Mouse (Mus musculus) intestine, embryonic 16.5 days (tissue): ENCODE measurements around the gene Atf6b. TPM values are rescaled to one million over a fixed set of nuclear protein-coding genes. Genes with fewer than 3 reads are reported as not detected.

Source experiments
- ATAC-seq: fragments of 200-750 bp; cut with Nextera tagmentation; 2 replicates; pipeline ENCODE4 v1.8.0; 2017; ENCODE audit warnings: moderate TSS enrichment, moderate library complexity
- H3K27ac ChIP-seq: fragments of 300-500 bp; sonication (generic); 2 replicates; pipeline ENCODE4 v1.5.1; 2014; ENCODE audit warnings: mild to moderate bottlenecking, low read length
- H3K27me3 ChIP-seq: fragments of 300-500 bp; sonication (generic); replicated peaks from 2 replicates; pipeline ENCODE4 v1.6.1; 2014; ENCODE audit warnings: low read length, control low read depth, mixed read lengths; ENCODE audit not compliant: control insufficient read depth, insufficient read depth
- H3K36me3 ChIP-seq: fragments of 300-500 bp; sonication (generic); 2 replicates; pipeline ENCODE4 v1.6.1; 2014; ENCODE audit warnings: low read length, control low read depth; ENCODE audit not compliant: control insufficient read depth, insufficient read depth
- H3K4me1 ChIP-seq: fragments of 300-500 bp; sonication (generic); 2 replicates; pipeline ENCODE4 v1.6.1; 2014; ENCODE audit warnings: low read length, control low read depth, mixed read lengths; ENCODE audit not compliant: control insufficient read depth, insufficient read depth
- H3K4me2 ChIP-seq: fragments of 300-500 bp; sonication (generic); 2 replicates; pipeline ENCODE4 v1.6.1; 2014; ENCODE audit warnings: low read depth, low read length, control low read depth
- H3K4me3 ChIP-seq: fragments of 300-500 bp; sonication (generic); 2 replicates; pipeline ENCODE4 v1.5.1; 2014; ENCODE audit warnings: mild to moderate bottlenecking, low read length
- H3K9ac ChIP-seq: fragments of 300-500 bp; sonication (generic); 2 replicates; pipeline ENCODE4 v1.6.1; 2014; ENCODE audit warnings: low read depth, low read length
- H3K9me3 ChIP-seq: fragments of 300-500 bp; sonication (generic); 2 replicates; pipeline ENCODE4 v1.6.1; 2016; ENCODE audit warnings: low read length, control low read depth; ENCODE audit not compliant: control insufficient read depth
- WGBS: fragments of 180-500 bp; shearing (Covaris S2); extraction: QIAGEN DNeasy Blood & Tissue Kit; methylation state at CpG from one replicate; pipeline ENCODE4 v1.1.7; 2014; 5-methylcytosine and 5-hydroxymethylcytosine counted together
- polyA plus RNA-seq: library from polyadenylated mRNA; unstranded; fragments of >200 nt; fragmentation: Nextera tagmentation; extraction: Ambion mirVana; gene quantifications from 2 replicates; pipeline ENCODE4 v1.2.1, GENCODE M21; 2015

Gene Atf6b
- polyA plus RNA-seq, 1 experiment from 2014 or later: 69.1 TPM

DNA sequence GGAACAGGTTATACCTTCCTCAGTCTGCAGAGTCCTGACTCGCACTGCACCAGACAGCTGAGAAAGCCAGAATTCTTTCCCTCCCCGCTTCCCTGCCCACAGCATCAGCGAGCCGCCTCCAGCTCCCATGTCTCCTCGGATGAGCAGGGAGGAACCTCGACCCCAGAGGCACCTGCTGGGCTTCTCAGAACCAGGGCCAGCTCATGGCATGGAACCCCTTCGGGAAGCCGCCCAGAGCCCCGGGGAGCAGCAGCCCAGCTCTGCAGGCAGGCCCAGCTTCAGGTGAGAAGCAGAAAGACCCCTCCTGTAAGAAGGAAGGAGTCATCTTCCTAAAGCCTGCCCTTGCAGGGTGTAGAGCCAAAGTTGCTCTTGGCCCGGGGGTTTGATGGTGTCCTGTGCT lies 5.6 kb downstream of the Atf6b start:
- Histone ChIP-seq H3K27ac (no peak overlapping the region), H3K4me3 (no peak overlapping the region), H3K9ac (no peak overlapping the region), H3K4me1 (peaks cover 30% of the 10 kb centered on the region), H3K9me3 (no peaks in the 10 kb centered on the region), H3K27me3 (no peaks in the 10 kb centered on the region), H3K4me2 (no peak overlapping the region), H3K36me3 (no peaks in the 10 kb centered on the region; the same call in none of the 2 replicates)
- 87% methylated on average over 10 of the region's 10 CpGs for WGBS
- ATAC-seq: no peak

DNA sequence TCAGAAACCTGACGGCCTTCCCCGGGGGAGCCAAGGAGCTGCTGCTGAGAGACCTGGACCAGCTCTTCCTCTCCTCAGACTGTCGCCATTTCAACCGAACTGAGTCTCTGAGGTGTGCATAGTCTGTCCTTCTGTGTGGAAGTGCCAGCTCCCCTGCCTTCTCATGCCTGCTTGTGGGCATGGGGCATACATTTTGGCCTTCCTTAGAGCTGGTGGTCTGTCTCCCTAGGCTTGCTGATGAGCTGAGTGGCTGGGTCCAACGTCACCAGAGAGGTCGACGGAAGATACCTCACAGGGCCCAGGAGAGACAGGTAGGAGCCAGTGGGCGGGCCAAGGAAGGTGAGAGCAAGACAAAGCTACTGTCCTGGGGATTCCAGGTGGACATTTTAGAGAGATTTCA lies 6.0 kb downstream of the Atf6b start:
- Histone ChIP-seq H3K4me3 (no peak overlapping the region), H3K4me2 (no peak overlapping the region), H3K9me3 (no peaks in the 10 kb centered on the region), H3K9ac (no peak overlapping the region), H3K36me3 (no peaks in the 10 kb centered on the region; the same call in none of the 2 replicates), H3K4me1 (peaks cover 25% of the 10 kb centered on the region), H3K27me3 (no peaks in the 10 kb centered on the region), H3K27ac (no peak overlapping the region)
- WGBS: 91% methylated on average over 8 of the region's 8 CpGs
- ATAC-seq: no peak

DNA sequence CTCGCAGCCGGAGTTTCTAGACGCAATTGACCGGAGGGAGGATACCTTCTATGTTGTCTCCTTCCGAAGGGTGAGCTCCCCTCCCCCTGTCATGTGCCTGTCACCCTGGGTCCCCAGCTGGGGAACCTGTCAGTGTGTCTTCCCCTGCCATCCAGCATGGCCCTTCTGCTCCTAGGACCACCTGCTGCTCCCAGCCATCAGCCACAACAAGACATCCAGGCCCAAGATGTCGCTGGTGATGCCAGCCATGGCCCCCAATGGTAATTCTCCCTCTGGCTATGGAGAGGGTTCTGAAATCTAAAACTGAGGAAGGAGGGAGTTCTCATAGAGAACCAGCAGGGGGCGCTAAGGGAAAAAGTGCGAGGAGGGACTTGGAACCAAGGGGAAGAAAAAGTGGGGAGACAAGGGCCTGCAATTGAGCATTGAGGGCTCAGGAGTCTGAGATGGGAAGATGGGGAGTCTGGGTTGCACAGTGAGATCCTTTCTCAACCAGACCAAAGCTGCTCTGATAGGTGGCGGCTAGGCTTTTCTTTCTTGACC lies 6.9 kb downstream of the Atf6b start:
- H3K27me3 ChIP-seq: peaks cover 3% of the 10 kb centered on the region; the same call in 1 of the 2 replicates
- no peaks in the 10 kb centered on the region; the same call in none of the 2 replicates for H3K36me3 ChIP-seq
- H3K9me3 ChIP-seq: no peaks in the 10 kb centered on the region
- H3K9ac ChIP-seq: no peak overlapping the region
- WGBS: 68% methylated on average over 9 of the region's 9 CpGs
- no peak for ATAC-seq
- peaks cover 22% of the 10 kb centered on the region for H3K4me1 ChIP-seq
- no peak overlapping the region for H3K4me2 ChIP-seq
- no peak overlapping the region for H3K4me3 ChIP-seq
- H3K27ac ChIP-seq: no peak overlapping the region

DNA sequence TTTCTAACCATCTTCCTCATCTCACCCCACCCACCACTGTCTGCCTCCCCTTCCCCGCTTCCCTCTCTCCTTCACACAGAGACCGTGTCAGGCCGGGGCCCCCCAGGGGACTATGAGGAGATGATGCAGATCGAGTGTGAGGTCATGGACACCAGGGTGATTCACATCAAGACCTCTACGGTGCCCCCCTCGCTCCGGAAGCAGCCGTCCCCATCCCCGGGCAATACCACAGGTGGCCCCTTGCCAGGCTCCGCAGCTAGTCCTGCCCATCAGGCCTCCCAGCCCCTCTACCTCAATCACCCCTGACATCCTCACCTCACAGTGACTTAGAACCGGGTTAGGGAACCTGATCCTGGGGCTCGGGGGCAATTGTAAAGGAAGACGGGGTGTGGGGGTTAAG lies 7.4 kb downstream of the Atf6b start:
- 90% methylated on average over 13 of the region's 13 CpGs for WGBS
- ATAC-seq: no peak
- no peaks in the 10 kb centered on the region; the same call in none of the 2 replicates for H3K36me3 ChIP-seq
- H3K4me1 ChIP-seq: peaks cover 22% of the 10 kb centered on the region
- 0 out of 2 replicates have a peak overlapping the region, but pooled peaks have one; percentile 15 for H3K27ac ChIP-seq
- no peak overlapping the region for H3K4me2 ChIP-seq
- H3K9ac ChIP-seq: peak overlapping the region; percentile 10; the same call in 1 of the 2 replicates
- H3K4me3 ChIP-seq: no peak overlapping the region
- peaks cover 8% of the 10 kb centered on the region; the same call in 1 of the 2 replicates for H3K27me3 ChIP-seq
- no peaks in the 10 kb centered on the region for H3K9me3 ChIP-seq

DNA sequence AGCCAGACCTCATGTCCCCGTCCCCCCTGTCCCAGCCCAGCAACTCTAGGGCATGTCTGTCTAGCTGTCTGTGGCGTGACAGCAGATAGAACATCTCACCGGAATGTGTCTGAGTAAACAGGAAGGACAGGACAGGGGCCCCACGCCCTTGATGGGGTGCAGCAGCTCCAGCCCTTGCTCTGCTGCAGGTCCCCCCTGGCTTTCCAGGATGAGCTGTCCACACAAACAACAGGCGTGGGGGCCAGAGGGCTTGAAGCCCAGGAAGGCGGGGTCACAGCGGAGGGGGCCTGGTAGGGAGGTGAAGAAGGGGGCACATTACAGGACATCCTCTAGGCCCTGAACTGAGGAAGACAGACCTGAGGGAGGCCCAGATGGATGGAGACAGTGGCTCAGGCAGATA lies 8.2 kb downstream of the Atf6b start:
- no peak overlapping the region for H3K4me2 ChIP-seq
- no peaks in the 10 kb centered on the region for H3K9me3 ChIP-seq
- peak overlapping the region; percentile 38 for H3K9ac ChIP-seq
- H3K4me1 ChIP-seq: peaks cover 22% of the 10 kb centered on the region
- no peak; the same call in 1 of the 2 replicates for ATAC-seq
- H3K36me3 ChIP-seq: no peaks in the 10 kb centered on the region; the same call in none of the 2 replicates
- WGBS: 50% methylated on average over 7 of the region's 7 CpGs
- peak overlapping the region; percentile 82 for H3K27ac ChIP-seq
- peaks cover 9% of the 10 kb centered on the region; the same call in 1 of the 2 replicates for H3K27me3 ChIP-seq
- no peak overlapping the region for H3K4me3 ChIP-seq

DNA sequence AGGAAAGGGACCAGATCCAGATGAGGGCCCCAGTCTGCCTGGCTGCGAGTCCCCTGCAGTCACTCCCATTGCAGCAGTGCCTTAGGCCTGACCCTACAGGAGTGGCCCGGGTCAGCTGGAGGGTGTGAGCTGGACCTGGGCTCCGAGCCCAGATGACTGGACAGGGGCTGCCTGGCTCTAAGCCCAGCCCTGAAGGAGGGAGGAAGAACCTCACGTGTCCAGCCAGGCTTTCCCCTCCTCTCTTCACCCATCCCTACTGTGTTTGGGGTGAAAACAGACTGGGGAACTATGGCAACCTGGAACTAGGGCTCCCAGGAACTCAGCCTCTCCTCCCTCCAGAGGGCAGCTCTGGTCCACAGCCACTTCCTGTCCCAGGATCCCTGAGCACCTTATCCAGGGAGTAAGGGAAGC lies 8.6 kb downstream of the Atf6b start:
- no peak overlapping the region for H3K4me3 ChIP-seq
- H3K36me3 ChIP-seq: no peaks in the 10 kb centered on the region; the same call in none of the 2 replicates
- H3K27ac ChIP-seq: peak overlapping the region; percentile 82
- H3K9me3 ChIP-seq: no peaks in the 10 kb centered on the region
- peaks cover 12% of the 10 kb centered on the region; the same call in 1 of the 2 replicates for H3K27me3 ChIP-seq
- 25% methylated on average over 4 of the region's 4 CpGs for WGBS
- ATAC-seq: peak; percentile 80
- H3K4me2 ChIP-seq: no peak overlapping the region
- peaks cover 25% of the 10 kb centered on the region for H3K4me1 ChIP-seq
- peak overlapping the region; percentile 38; the same call in 1 of the 2 replicates for H3K9ac ChIP-seq

DNA sequence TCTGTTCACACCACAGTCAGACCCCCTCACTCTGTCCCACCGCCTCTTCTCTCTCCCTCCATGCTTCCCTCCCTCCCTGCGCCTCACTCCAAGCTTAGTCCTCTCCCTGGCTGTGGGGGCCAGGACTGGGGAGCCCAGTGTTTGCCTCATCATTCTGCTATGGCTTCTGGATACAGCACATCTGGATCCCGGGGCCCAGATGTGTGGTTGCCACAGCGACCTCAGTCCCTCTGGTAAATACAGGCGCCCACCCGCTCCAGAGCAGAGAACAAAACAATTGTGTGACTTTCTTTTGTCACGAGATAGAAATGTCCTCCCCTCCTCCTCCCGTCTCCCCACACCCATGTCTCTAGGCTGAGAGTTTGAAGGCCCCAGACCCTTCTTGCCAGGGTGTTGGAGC lies 9.7 kb downstream of the Atf6b start:
- no peaks in the 10 kb centered on the region; the same call in none of the 2 replicates for H3K36me3 ChIP-seq
- 52% methylated on average over 8 of the region's 8 CpGs for WGBS

DNA sequence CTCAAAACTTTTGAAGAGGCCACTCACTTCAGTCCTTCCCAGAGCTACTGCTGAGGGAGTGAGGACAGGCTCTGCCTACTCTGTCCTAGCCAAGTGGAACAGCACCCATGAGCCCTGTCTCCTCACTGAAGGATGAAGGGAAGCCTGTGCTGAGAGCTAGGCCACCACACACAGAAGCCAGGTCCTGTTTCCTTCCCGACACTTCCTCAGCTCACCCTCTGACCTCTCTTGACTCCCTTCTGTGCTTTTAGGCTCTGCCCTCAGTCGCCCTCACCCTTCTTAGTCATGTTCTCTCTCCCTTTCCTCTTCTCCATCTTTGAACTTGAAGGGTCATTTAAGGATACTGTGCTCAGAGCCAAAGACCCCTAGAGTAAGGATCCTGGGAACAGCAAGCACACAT lies 10.3 kb downstream of the Atf6b start:
- no peak overlapping the region for H3K27ac ChIP-seq
- ATAC-seq: no peak
- 43% methylated on average over 2 of the region's 2 CpGs for WGBS
- no peak overlapping the region for H3K4me2 ChIP-seq
- H3K9me3 ChIP-seq: no peaks in the 10 kb centered on the region
- H3K4me3 ChIP-seq: no peak overlapping the region
- H3K36me3 ChIP-seq: no peaks in the 10 kb centered on the region; the same call in 1 of the 2 replicates
- no peak overlapping the region for H3K9ac ChIP-seq
- peaks cover 12% of the 10 kb centered on the region for H3K27me3 ChIP-seq
- peaks cover 36% of the 10 kb centered on the region for H3K4me1 ChIP-seq

More for the DNA sequence above, 9.7 kb downstream of the Atf6b start:
- Histone ChIP-seq H3K27me3 (peaks cover 12% of the 10 kb centered on the region), H3K4me2 (no peak overlapping the region), H3K9ac (no peak overlapping the region), H3K4me3 (no peak overlapping the region), H3K4me1 (peaks cover 35% of the 10 kb centered on the region), H3K9me3 (no peaks in the 10 kb centered on the region), H3K27ac (peak overlapping the region; percentile 82)
- ATAC-seq: no peak

DNA sequence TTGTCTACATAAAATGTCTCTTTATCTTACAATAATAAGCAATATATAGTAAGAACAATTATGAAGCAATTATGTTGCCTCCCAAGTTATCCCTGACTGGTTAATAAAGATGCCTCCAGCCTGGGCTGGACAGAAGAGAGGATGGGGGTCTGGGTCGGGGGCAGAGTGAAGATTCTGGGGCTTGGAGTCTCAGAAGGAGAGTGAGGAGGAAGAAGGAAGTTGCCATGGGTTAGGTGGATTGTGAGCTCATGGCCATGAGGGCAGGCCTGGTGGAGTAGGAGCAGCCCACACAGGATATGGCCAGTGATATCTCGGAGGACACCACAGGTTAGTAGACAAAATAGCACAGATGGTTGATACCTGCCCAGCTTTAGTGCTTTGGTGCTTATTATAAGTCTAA lies 11.2 kb downstream of the Atf6b start:
- ATAC-seq: no peak
- Histone ChIP-seq H3K4me3 (no peak overlapping the region), H3K4me1 (peaks cover 36% of the 10 kb centered on the region), H3K36me3 (no peaks in the 10 kb centered on the region; the same call in 1 of the 2 replicates), H3K9me3 (no peaks in the 10 kb centered on the region), H3K27ac (no peak overlapping the region), H3K4me2 (no peak overlapping the region), H3K9ac (no peak overlapping the region), H3K27me3 (peaks cover 12% of the 10 kb centered on the region)
- 72% methylated on average over 2 of the region's 2 CpGs for WGBS
